Mouse (Mus musculus) E14TG2a.4 (cell line): ENCODE measurements at regions not wholly inside any gene's neighbourhood (a gene's known extent, or its start where the extent isn't known, plus 50 kb on each side); places are given as distances from the start of the nearest gene placed in this dataset.

Experiments used
- CTCF ChIP-seq: conservative IDR thresholded peaks from 2 replicates; pipeline ENCODE4 v1.5.1; 2014; ENCODE audit warnings: low read length
- NANOG ChIP-seq: IDR thresholded peaks from 2 replicates; pipeline ENCODE4 v1.6.1; 2014; ENCODE audit warnings: borderline replicate concordance, low read length, mixed read lengths
- POU5F1 ChIP-seq: IDR thresholded peaks from 2 replicates; pipeline ENCODE4 v1.6.1; 2014; ENCODE audit warnings: low read length, borderline replicate concordance

GRCm38 (mm10) chr5:17125240-17125639 lies 247.7 kb upstream of the Speer4f2 start:
- no peak for TF ChIP-seq CTCF
- TF ChIP-seq POU5F1: no peak
- no peak for TF ChIP-seq NANOG
